Comparison of ENCODE assay signal across 17 mouse cellular contexts in genomic region chr5:147479341-147479740, GRCm38 (mm10). TPM values are rescaled to one million over a fixed set of nuclear protein-coding genes. Genes with fewer than 3 reads are reported as not detected.
DNase-seq lines count a peak whose midpoint lies in the region; ATAC-seq and TF ChIP-seq lines count a peak whose summit lies in the region.
"Had no signal": no experiment of that assay in that cellular context is flagged by ENCODE, and none has a peak within 500 bp of the region (broad histone marks: within the 10 kb centered on the region; RNA-seq: fewer than 3 reads in every experiment).

No protein-coding gene starts in this region.

- 86% methylated on average over 2 of the region's 2 CpGs for WGBS in kidney, embryonic 15.5 days
- WGBS in kidney, adult 2 months = 76% methylated on average over 2 of the region's 2 CpGs
- 88% methylated on average over 2 of the region's 2 CpGs for WGBS in liver, embryonic 12.5 days (ENCODE audit: insufficient replicate concordance)
- WGBS in forebrain, postnatal 0 days = 95% methylated on average over 2 of the region's 2 CpGs

- no peak overlapping the region for H3K4me3 ChIP-seq in kidney, embryonic 15.5 days (replicated peaks)
- no peak overlapping the region for H3K4me3 ChIP-seq in kidney, adult 2 months (ENCODE audit: insufficient read depth, low read depth, low read length)
- no peak overlapping the region for H3K4me3 ChIP-seq in liver, embryonic 12.5 days
- H3K4me3 ChIP-seq in forebrain, postnatal 0 days (ENCODE audit: low read depth, low read length) = no peak overlapping the region
- H3K4me3 ChIP-seq: forebrain, embryonic 13.5 days; hindbrain, embryonic 12.5 days; intestine, embryonic 15.5 days; limb, embryonic 15.5 days; neural tube, embryonic 12.5 days; stomach, embryonic 15.5 days had no signal

- no peaks in the 10 kb centered on the region for H3K36me3 ChIP-seq in kidney, embryonic 15.5 days
- no peaks in the 10 kb centered on the region for H3K36me3 ChIP-seq in kidney, adult 2 months (ENCODE audit: control insufficient read depth, insufficient read depth, low read length)
- H3K36me3 ChIP-seq in liver, embryonic 12.5 days = peaks cover 15% of the 10 kb centered on the region; the same call in 1 of the 2 replicates
- H3K36me3 ChIP-seq in forebrain, postnatal 0 days (ENCODE audit: insufficient read depth) = no peaks in the 10 kb centered on the region
- H3K36me3 ChIP-seq: hindbrain, embryonic 12.5 days; intestine, embryonic 15.5 days; limb, embryonic 15.5 days; neural tube, embryonic 12.5 days; stomach, embryonic 15.5 days had no signal

- no peaks in the 10 kb centered on the region for H3K27me3 ChIP-seq in kidney, embryonic 15.5 days
- no peaks in the 10 kb centered on the region for H3K27me3 ChIP-seq in kidney, adult 2 months (replicated peaks; ENCODE audit: control insufficient read depth, insufficient read depth, low read length)
- no peaks in the 10 kb centered on the region for H3K27me3 ChIP-seq in liver, embryonic 12.5 days (replicated peaks)
- no peaks in the 10 kb centered on the region for H3K27me3 ChIP-seq in forebrain, postnatal 0 days (ENCODE audit: insufficient read depth, low read length)
- H3K27me3 ChIP-seq: forebrain, embryonic 13.5 days; hindbrain, embryonic 12.5 days; intestine, embryonic 15.5 days; limb, embryonic 15.5 days; neural tube, embryonic 12.5 days; stomach, embryonic 15.5 days had no signal

- TF ChIP-seq CTCF in kidney, adult 2 months (conservative IDR thresholded peaks at IDR 0.05; ENCODE audit: insufficient read depth, insufficient read length, low read depth, low read length) = no peak
- TF ChIP-seq CTCF in forebrain, postnatal 0 days (IDR thresholded peaks at IDR 0.05; ENCODE audit: low read depth) = no peak

- no peak for TF ChIP-seq POLR2A in kidney, adult 2 months (IDR thresholded peaks at IDR 0.05; ENCODE audit: low read depth, low read length)

- no peak overlapping the region for H3K27ac ChIP-seq in kidney, embryonic 15.5 days
- H3K27ac ChIP-seq in kidney, adult 2 months (ENCODE audit: insufficient read depth, low read depth, low read length) = no peak overlapping the region
- H3K27ac ChIP-seq in liver, embryonic 12.5 days = no peak overlapping the region
- no peak overlapping the region for H3K27ac ChIP-seq in forebrain, postnatal 0 days (ENCODE audit: low read depth, low read length)
- H3K27ac ChIP-seq: forebrain, embryonic 13.5 days; hindbrain, embryonic 12.5 days; intestine, embryonic 15.5 days; limb, embryonic 15.5 days; neural tube, embryonic 12.5 days; stomach, embryonic 15.5 days had no signal

- peak; percentile 13 for DNase-seq in gastrocnemius, postnatal 25 days
- no peak for DNase-seq in gastrocnemius, postnatal 10 days
- no peak for DNase-seq in kidney, adult 2 months
- peak; percentile 51 for DNase-seq in adrenal gland, postnatal 10 days
- no peak for DNase-seq in forebrain, postnatal 0 days
- DNase-seq in frontal cortex, postnatal 14 days (ENCODE audit: low spot score in 2 of 2) = no peak
- DNase-seq: B cell, adult 2 months; lung, postnatal 10 days; spleen, adult 18-20 months had no signal

- no peak overlapping the region for H3K9ac ChIP-seq in kidney, embryonic 15.5 days
- H3K9ac ChIP-seq in liver, embryonic 12.5 days = no peak overlapping the region
- H3K9ac ChIP-seq in forebrain, postnatal 0 days = no peak overlapping the region
- H3K9ac ChIP-seq: forebrain, embryonic 13.5 days; hindbrain, embryonic 12.5 days; intestine, embryonic 15.5 days; limb, embryonic 15.5 days; neural tube, embryonic 12.5 days; stomach, embryonic 15.5 days had no signal

- 0 out of 2 replicates have a peak, but pooled peaks have one; percentile 33 for ATAC-seq in kidney, embryonic 15.5 days (replicated peaks; ENCODE audit: low FRiP score)
- peak; percentile 42; the same call in 1 of the 2 replicates for ATAC-seq in liver, embryonic 12.5 days
- ATAC-seq in forebrain, postnatal 0 days = no peak
- ATAC-seq: forebrain, embryonic 13.5 days; intestine, embryonic 15.5 days had no signal

- no peak overlapping the region for H3K4me2 ChIP-seq in kidney, embryonic 15.5 days
- H3K4me2 ChIP-seq in liver, embryonic 12.5 days = no peak overlapping the region
- H3K4me2 ChIP-seq in forebrain, postnatal 0 days (ENCODE audit: low read depth) = no peak overlapping the region
- H3K4me2 ChIP-seq: forebrain, embryonic 13.5 days; hindbrain, embryonic 12.5 days; intestine, embryonic 15.5 days; limb, embryonic 15.5 days; neural tube, embryonic 12.5 days; stomach, embryonic 15.5 days had no signal

- H3K4me1 ChIP-seq in kidney, embryonic 15.5 days = no peaks in the 10 kb centered on the region
- H3K4me1 ChIP-seq in kidney, adult 2 months (ENCODE audit: control insufficient read depth, insufficient read depth, low read length) = 0 out of 2 replicates have a peak, but pooled peaks cover 5% of the 10 kb centered on the region
- peaks cover 14% of the 10 kb centered on the region for H3K4me1 ChIP-seq in liver, embryonic 12.5 days
- H3K4me1 ChIP-seq in forebrain, postnatal 0 days (ENCODE audit: insufficient read depth) = no peaks in the 10 kb centered on the region
- H3K4me1 ChIP-seq: forebrain, embryonic 13.5 days; hindbrain, embryonic 12.5 days; intestine, embryonic 15.5 days; neural tube, embryonic 12.5 days; stomach, embryonic 15.5 days had no signal

- H3K9me3 ChIP-seq in kidney, embryonic 15.5 days (replicated peaks) = no peaks in the 10 kb centered on the region
- no peaks in the 10 kb centered on the region for H3K9me3 ChIP-seq in liver, embryonic 12.5 days (replicated peaks)
- no peaks in the 10 kb centered on the region for H3K9me3 ChIP-seq in forebrain, postnatal 0 days (ENCODE audit: low read length)
- H3K9me3 ChIP-seq: forebrain, embryonic 13.5 days; hindbrain, embryonic 12.5 days; intestine, embryonic 15.5 days; limb, embryonic 15.5 days; neural tube, embryonic 12.5 days; stomach, embryonic 15.5 days had no signal

RNA-seq across cellular contexts. Expression of gene Pan3, which starts 49.4 kb away (rescaled TPM):
- total RNA-seq in gastrocnemius, postnatal 25 days (2021) = 10 to 100 TPM; 17.4 to 26.1 TPM
- total RNA-seq in gastrocnemius, postnatal 10 days (2021) = 10 to 100 TPM; 35.7 to 48.3 TPM
- 73.7 and 77.6 TPM in 2 replicates for polyA plus RNA-seq in kidney, embryonic 15.5 days (2015; fragmentation: Nextera tagmentation; extraction: Ambion mirVana)
- polyA plus RNA-seq in kidney, adult 2 months (2012; rRNA removed) = 37.9 and 47.2 TPM in 2 replicates
- 100 to 1,000 TPM in 1 of 2 experiments, 10 to 100 TPM in 1; 90.5 to 106 TPM for total RNA-seq in adrenal gland, postnatal 10 days (2021)
- 43.9 and 45.9 TPM in 2 replicates for polyA plus RNA-seq in liver, embryonic 12.5 days (2016; fragmentation: Nextera tagmentation; extraction: Ambion mirVana)
- 50.5 and 68.0 TPM in 2 replicates for total RNA-seq in forebrain, postnatal 0 days (2014; rRNA removed)
- 39.0 and 52.6 TPM in 2 replicates for polyA plus RNA-seq in forebrain, postnatal 0 days (2015; fragmentation: Nextera tagmentation; extraction: Ambion mirVana)

Comparison
In these comparisons a context has a peak if more than half of its experiments do, and no peak if none do; other contexts are left out.
1. DNase-seq: peak in gastrocnemius, postnatal 25 days (single experiment) and adrenal gland, postnatal 10 days (single experiment); none in gastrocnemius, postnatal 10 days (single experiment), kidney, adult 2 months (single experiment), forebrain, postnatal 0 days (single experiment) and frontal cortex, postnatal 14 days (0 of 2).